Mouse (Mus musculus) myocyte (in vitro differentiated cells): Measurements from ENCODE around the gene Kdm4b.

Experiments
- E2F4 ChIP-seq: IDR thresholded peaks from one replicate; pipeline ENCODE4 v1.6.1; 2011; ENCODE audit warnings: mild to moderate bottlenecking, control low read depth, moderate library complexity; ENCODE audit not compliant: insufficient read depth
- MAX ChIP-seq: IDR thresholded peaks from one replicate; pipeline ENCODE4 v1.6.1; 2011; ENCODE audit warnings: low read depth, mild to moderate bottlenecking, control low read depth
- MYOG ChIP-seq, 3 experiments: IDR thresholded peaks; one replicate each; pipeline ENCODE4 v1.6.1; 2011; ENCODE audit warnings: control low read depth in 2 of 3, low read depth in 2 of 3, mild to moderate bottlenecking in 2 of 3; ENCODE audit not compliant: insufficient read length in 2 of 3, control insufficient read depth in 1 of 3, insufficient read depth in 1 of 3
- POLR2A ChIP-seq: IDR thresholded peaks from one replicate; pipeline ENCODE4 v1.6.1; 2011; ENCODE audit warnings: low read depth, mild to moderate bottlenecking, control low read depth, moderate library complexity; ENCODE audit not compliant: insufficient read length
- TCF12 ChIP-seq: IDR thresholded peaks from one replicate; pipeline ENCODE4 v1.6.1; 2011; ENCODE audit warnings: mild to moderate bottlenecking, control low read depth; ENCODE audit not compliant: poor library complexity, insufficient read depth, severe bottlenecking
- TCF3 ChIP-seq: IDR thresholded peaks from one replicate; pipeline ENCODE4 v1.6.1; 2011; ENCODE audit warnings: low read depth, control low read depth; ENCODE audit not compliant: insufficient read length
- USF1 ChIP-seq: IDR thresholded peaks from one replicate; pipeline ENCODE4 v1.6.1; 2011; ENCODE audit warnings: low read depth, mild to moderate bottlenecking, control low read depth, moderate library complexity

DNA sequence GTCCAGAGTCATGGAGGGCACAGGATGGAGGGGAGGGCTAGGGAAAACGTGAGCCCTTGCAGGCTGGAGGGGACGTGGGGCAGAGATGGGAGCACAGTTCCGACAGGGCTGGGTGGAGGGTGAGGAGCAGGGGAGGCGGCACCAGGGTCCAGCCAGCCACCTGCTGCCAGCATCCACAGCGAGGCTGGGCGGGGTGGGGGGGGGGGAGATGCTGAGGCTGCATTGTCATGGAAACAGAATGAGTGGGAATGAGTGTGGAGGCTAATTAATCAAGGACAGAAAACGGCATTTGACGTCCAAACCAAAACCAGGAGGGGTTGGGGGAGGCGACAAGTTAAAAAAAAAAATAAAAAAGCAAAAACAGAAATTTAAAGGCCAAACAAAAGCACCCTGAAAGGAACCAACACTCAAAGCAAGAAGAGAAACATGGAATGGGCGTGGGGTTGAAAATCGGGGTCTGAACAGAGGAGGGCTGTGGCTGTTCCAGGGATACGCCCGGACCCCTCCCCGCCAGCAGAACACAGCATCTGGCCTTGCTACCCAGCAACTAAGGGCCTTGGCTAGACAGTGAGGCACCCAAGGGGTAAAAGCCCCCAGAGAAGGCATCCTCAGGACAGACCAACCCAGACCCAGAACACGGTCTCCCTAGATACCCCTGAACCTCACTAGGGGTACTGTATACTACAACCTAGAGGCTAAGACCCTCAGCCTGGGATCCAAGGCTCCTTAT is 114.0 kb downstream of the Kdm4b start:
- TF ChIP-seq POLR2A = no peak
- TF ChIP-seq E2F4 = no peak
- TF ChIP-seq USF1 = no peak
- TF ChIP-seq TCF12 = no peak
- TF ChIP-seq MAX = no peak
- TF ChIP-seq MYOG (IDR thresholded peaks at IDR 0.05; ENCODE audit: control insufficient read depth in 1 of 3, insufficient read depth in 1 of 3, insufficient read length in 2 of 3, low read depth in 2 of 3) = no peak
- TF ChIP-seq TCF3 = no peak
